Mouse (Mus musculus) E14TG2a.4 (cell line): ENCODE measurements around the gene Efnb2.

Source experiments
- CTCF ChIP-seq: conservative IDR thresholded peaks from 2 replicates; pipeline ENCODE4 v1.5.1; 2014; ENCODE audit warnings: low read length
- NANOG ChIP-seq: IDR thresholded peaks from 2 replicates; pipeline ENCODE4 v1.6.1; 2014; ENCODE audit warnings: borderline replicate concordance, low read length, mixed read lengths
- POU5F1 ChIP-seq: IDR thresholded peaks from 2 replicates; pipeline ENCODE4 v1.6.1; 2014; ENCODE audit warnings: low read length, borderline replicate concordance

- TF ChIP-seq CTCF (no peak), NANOG (no peak), POU5F1 (no peak)
Measured at GRCm38 (mm10) chr8:8689454-8690145, 28.6 kb upstream of the Efnb2 start.
